Mouse (Mus musculus): ENCODE measurements around the gene Dennd5a.

DNA sequence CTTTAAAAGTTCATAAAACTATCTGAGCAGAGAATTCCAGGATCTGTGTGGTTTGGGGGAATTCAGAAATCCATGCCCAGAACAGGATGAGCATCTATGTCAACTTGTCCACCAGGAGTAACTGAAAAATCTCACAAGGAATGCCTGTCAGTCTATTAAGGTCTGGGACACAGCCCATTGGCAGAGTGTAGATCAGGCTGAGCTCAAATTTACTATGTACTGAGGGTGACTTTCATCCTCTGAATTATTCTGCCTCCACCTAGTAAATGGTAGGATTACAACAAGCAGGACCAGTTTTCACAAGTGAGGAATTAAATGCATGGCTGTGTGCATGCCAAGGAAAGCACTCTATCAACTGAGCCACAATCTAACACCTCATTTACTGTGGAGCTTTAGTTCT, 9.3 kb upstream of the Dennd5a start:
- TF ChIP-seq CTCF (conservative IDR thresholded peaks at IDR 0.05; ENCODE audit: insufficient read depth, insufficient read length, low read depth, low read length), result no peak
- TF ChIP-seq POLR2A (IDR thresholded peaks at IDR 0.05; ENCODE audit: low read depth, low read length), result no peak

Measured in kidney, adult 2 months (tissue).